Mouse (Mus musculus) B cell, adult 67 days (primary cell): ENCODE data around the gene Vmn1r130. TPM values are rescaled to one million over a fixed set of nuclear protein-coding genes. Genes with fewer than 3 reads are reported as not detected.

ENCODE experiments used
- total RNA-seq, 2 experiments: library from RNA; stranded (reverse); gene quantifications; 4 replicates each; pipeline ENCODE4 v1.2.4; 2023

Gene Vmn1r130
- not detected for total RNA-seq

DNA sequence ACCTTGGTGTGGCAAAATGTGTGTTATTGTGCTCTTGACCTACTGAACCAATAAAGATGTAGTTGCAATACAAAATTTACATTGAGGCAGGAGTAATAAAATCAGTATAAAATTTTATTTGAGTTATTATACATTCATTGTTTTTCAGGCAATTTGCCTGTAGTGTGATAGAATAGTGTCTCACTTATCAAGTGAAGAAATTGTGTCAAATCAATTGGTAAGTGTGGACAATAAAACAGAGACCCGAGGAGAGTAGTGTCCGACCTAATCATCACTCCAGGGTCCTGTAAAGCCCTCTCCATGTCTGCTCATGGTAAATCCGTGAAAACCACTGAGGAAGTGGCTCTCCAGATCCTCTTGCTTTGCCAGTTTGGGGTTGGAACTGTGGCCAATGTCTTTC lies at the start of gene Vmn1r130:
Gene Vmn1r130 (plus strand): TSS at position 301 of the 400 bp plus-strand sequence.

DNA sequence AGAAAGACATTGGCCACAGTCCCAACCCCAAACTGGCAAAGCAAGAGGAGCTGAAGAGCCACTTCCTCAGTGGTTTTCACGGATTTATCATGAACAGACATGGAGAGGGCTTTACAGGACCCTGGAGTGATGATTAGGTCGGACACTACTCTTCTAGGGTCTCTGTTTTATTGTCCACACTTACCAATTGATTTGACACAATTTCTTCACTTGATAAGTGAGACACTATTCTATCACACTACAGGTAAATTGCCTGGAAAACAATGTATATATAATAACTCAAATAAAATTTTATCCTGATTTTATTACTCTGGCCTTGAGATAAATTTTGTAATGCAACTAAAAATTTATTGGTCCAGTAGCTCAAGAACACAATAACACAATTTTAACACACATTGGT lies 34.4 kb downstream of the Vmn1r130 start, which contains the start of gene Vmn1r131:
Gene Vmn1r131 (minus strand): TSS at position 101 of the 400 bp plus-strand sequence.

Other genes with a start within 250 kb of the Vmn1r130 start
- not detected for gene Vmn1r125, start 239.6 kb upstream of the Vmn1r130 start, total RNA-seq
- gene Vmn1r126, start 210.3 kb upstream of the Vmn1r130 start, total RNA-seq, result not detected
- not detected for gene Vmn1r127, start 191.9 kb upstream of the Vmn1r130 start, total RNA-seq
- gene Vmn1r128, start 162.4 kb upstream of the Vmn1r130 start, total RNA-seq, result not detected
- gene Vmn1r129, start 150.5 kb upstream of the Vmn1r130 start, total RNA-seq, result not detected
- gene Gm6882, start 79.0 kb upstream of the Vmn1r130 start, total RNA-seq, result not detected
- not detected for gene Vmn1r131, start 34.3 kb downstream of the Vmn1r130 start, total RNA-seq
- not detected for gene Vmn1r132, start 102.3 kb downstream of the Vmn1r130 start, total RNA-seq
- gene Gm4175, start 249.7 kb downstream of the Vmn1r130 start, total RNA-seq, result not detected